Mouse (Mus musculus) midbrain, embryonic 15.5 days (tissue): Measurements from ENCODE around the gene Sox15. TPM values are rescaled to one million over a fixed set of nuclear protein-coding genes. Genes with fewer than 3 reads are reported as not detected.

Experiments used
- ATAC-seq: fragments of 200-750 bp; cut with Nextera tagmentation; replicated peaks from 2 replicates; pipeline ENCODE4 v1.8.0; 2017; ENCODE audit warnings: moderate TSS enrichment
- H3K27ac ChIP-seq: fragments of 300-500 bp; sonication (generic); 2 replicates; pipeline ENCODE4 v1.5.1; 2015; ENCODE audit warnings: mild to moderate bottlenecking, inconsistent platforms
- H3K27me3 ChIP-seq: fragments of 300-500 bp; sonication (generic); replicated peaks from 2 replicates; pipeline ENCODE4 v1.6.1; 2015; ENCODE audit warnings: inconsistent platforms
- H3K36me3 ChIP-seq: fragments of 300-500 bp; sonication (generic); replicated peaks from 2 replicates; pipeline ENCODE4 v1.6.1; 2015; ENCODE audit warnings: inconsistent platforms
- H3K4me1 ChIP-seq: fragments of 300-500 bp; sonication (generic); 2 replicates; pipeline ENCODE4 v1.6.1; 2015; ENCODE audit warnings: inconsistent platforms
- H3K4me2 ChIP-seq: fragments of 300-500 bp; sonication (generic); 2 replicates; pipeline ENCODE4 v1.6.1; 2015; ENCODE audit warnings: inconsistent platforms, mild to moderate bottlenecking, moderate library complexity
- H3K4me3 ChIP-seq: fragments of 300-500 bp; sonication (generic); 2 replicates; pipeline ENCODE4 v1.5.1; 2015; ENCODE audit warnings: mild to moderate bottlenecking, inconsistent platforms
- H3K9ac ChIP-seq: fragments of 300-500 bp; sonication (generic); 2 replicates; pipeline ENCODE4 v1.6.1; 2015; ENCODE audit warnings: mild to moderate bottlenecking, inconsistent platforms
- H3K9me3 ChIP-seq: fragments of 300-500 bp; sonication (generic); 2 replicates; pipeline ENCODE4 v1.6.1; 2016; ENCODE audit warnings: inconsistent platforms
- WGBS: fragments of 180-500 bp; shearing (Covaris S2); methylation state at CpG from one replicate; pipeline ENCODE4 v1.1.7; 2015; ENCODE audit warnings: mixed read lengths; 5-methylcytosine and 5-hydroxymethylcytosine counted together
- polyA plus RNA-seq: library from polyadenylated mRNA; unstranded; fragments of >200 nt; fragmentation: Nextera tagmentation; extraction: Ambion mirVana; gene quantifications from 2 replicates; pipeline ENCODE4 v1.2.1, GENCODE M21; 2015

Sox15 gene
- polyA plus RNA-seq, 1 experiment from 2014 or later = not detected

- Histone ChIP-seq H3K4me3 (no peak within 1 kb of the TSS), H3K36me3 (peaks cover 50% of the 10 kb centered on the region), H3K27me3 (no peaks in the 10 kb centered on the region), H3K9me3 (no peaks in the 10 kb centered on the region), H3K27ac (peak within 1 kb of the TSS; percentile 17; the same call in 1 of the 2 replicates), H3K4me2 (no peak within 1 kb of the TSS), H3K4me1 (peaks cover 43% of the 10 kb centered on the region), H3K9ac (no peak within 1 kb of the TSS)
- 32% methylated on average over 7 of the region's 7 CpGs for WGBS
- no peak for ATAC-seq
These were observed 11.0 kb downstream of the Sox15 start, which contains the start of gene Cd68 for GRCm38 (mm10) chr11:69665961-69666664. Gene Cd68, minus strand, starts transcription at chr11:69666153.

- Histone ChIP-seq H3K4me3 (no peak overlapping the region), H3K4me2 (no peak overlapping the region), H3K27me3 (no peaks in the 10 kb centered on the region), H3K4me1 (peaks cover 38% of the 10 kb centered on the region), H3K36me3 (peaks cover 50% of the 10 kb centered on the region), H3K9me3 (no peaks in the 10 kb centered on the region), H3K9ac (no peak overlapping the region), H3K27ac (no peak overlapping the region)
- no peak for ATAC-seq
- 91% methylated on average over 3 of the region's 3 CpGs for WGBS
These were observed 11.5 kb downstream of the Sox15 start for GRCm38 (mm10) chr11:69666665-69667005.

GRCm38 (mm10) chr11:69670786-69671725, 15.9 kb downstream of the Sox15 start:
- peaks cover 34% of the 10 kb centered on the region for H3K4me1 ChIP-seq
- peak; percentile 70 for ATAC-seq
- 1% methylated on average over 58 of the region's 61 CpGs for WGBS
- H3K27ac ChIP-seq = peak overlapping the region; percentile 98
- H3K36me3 ChIP-seq = peaks cover 48% of the 10 kb centered on the region
- no peaks in the 10 kb centered on the region for H3K27me3 ChIP-seq
- H3K9ac ChIP-seq = peak overlapping the region; percentile 99
- H3K4me3 ChIP-seq = peak overlapping the region; percentile 100
- no peaks in the 10 kb centered on the region for H3K9me3 ChIP-seq
- H3K4me2 ChIP-seq = peak overlapping the region; percentile 94

- no peaks in the 10 kb centered on the region for H3K27me3 ChIP-seq
- peak overlapping the region; percentile 94 for H3K4me2 ChIP-seq
- no peaks in the 10 kb centered on the region for H3K9me3 ChIP-seq
- H3K27ac ChIP-seq = peak overlapping the region; percentile 98
- peak; percentile 28 for ATAC-seq
- peaks cover 48% of the 10 kb centered on the region for H3K36me3 ChIP-seq
- H3K9ac ChIP-seq = peak overlapping the region; percentile 99
- H3K4me1 ChIP-seq = peaks cover 34% of the 10 kb centered on the region
- WGBS = under 1% methylated on average over 43 of the region's 43 CpGs
- H3K4me3 ChIP-seq = peak overlapping the region; percentile 100
These were observed 16.6 kb downstream of the Sox15 start for GRCm38 (mm10) chr11:69671726-69672124.

GRCm38 (mm10) chr11:69672211-69672706, 17.1 kb downstream of the Sox15 start, which contains the start of gene Eif4a1:
Gene Eif4a1, minus strand, starts transcription at chr11:69672423.
- Histone ChIP-seq H3K4me2 (peak within 1 kb of the TSS; percentile 94), H3K4me1 (peaks cover 34% of the 10 kb centered on the region), H3K27ac (peak within 1 kb of the TSS; percentile 98), H3K36me3 (peaks cover 52% of the 10 kb centered on the region), H3K9ac (peak within 1 kb of the TSS; percentile 99), H3K27me3 (no peaks in the 10 kb centered on the region), H3K4me3 (peak within 1 kb of the TSS; percentile 100), H3K9me3 (no peaks in the 10 kb centered on the region)
- WGBS = under 1% methylated on average over 36 of the region's 36 CpGs
- peak; percentile 98 for ATAC-seq

- H3K9me3 ChIP-seq = no peaks in the 10 kb centered on the region
- H3K27me3 ChIP-seq = no peaks in the 10 kb centered on the region
- peaks cover 42% of the 10 kb centered on the region for H3K4me1 ChIP-seq
- no peak overlapping the region for H3K4me2 ChIP-seq
- H3K27ac ChIP-seq = no peak overlapping the region
- H3K9ac ChIP-seq = no peak overlapping the region
- no peak overlapping the region for H3K4me3 ChIP-seq
- peaks cover 29% of the 10 kb centered on the region for H3K36me3 ChIP-seq
- no peak for ATAC-seq
- 100% methylated on average over 2 of the region's 2 CpGs for WGBS
These were observed 24.0 kb downstream of the Sox15 start for GRCm38 (mm10) chr11:69679144-69679543.

- Histone ChIP-seq H3K27me3 (no peaks in the 10 kb centered on the region), H3K36me3 (peaks cover 19% of the 10 kb centered on the region), H3K4me2 (peak overlapping the region; percentile 85), H3K27ac (no peak overlapping the region), H3K4me1 (peaks cover 42% of the 10 kb centered on the region), H3K9ac (0 out of 2 replicates have a peak overlapping the region, but pooled peaks have one; percentile 73), H3K9me3 (no peaks in the 10 kb centered on the region), H3K4me3 (peak overlapping the region; percentile 86; the same call in 1 of the 2 replicates)
- 92% methylated on average over 30 of the region's 30 CpGs for WGBS
- no peak for ATAC-seq
These were observed 25.2 kb downstream of the Sox15 start for GRCm38 (mm10) chr11:69680136-69680855.

- H3K36me3 ChIP-seq = peaks cover 14% of the 10 kb centered on the region
- peak within 1 kb of the TSS; percentile 91 for H3K27ac ChIP-seq
- peak within 1 kb of the TSS; percentile 85 for H3K4me2 ChIP-seq
- peak within 1 kb of the TSS; percentile 73 for H3K9ac ChIP-seq
- peaks cover 49% of the 10 kb centered on the region for H3K4me1 ChIP-seq
- under 1% methylated on average over 75 of the region's 80 CpGs for WGBS
- no peaks in the 10 kb centered on the region for H3K27me3 ChIP-seq
- no peaks in the 10 kb centered on the region for H3K9me3 ChIP-seq
- peak within 1 kb of the TSS; percentile 86 for H3K4me3 ChIP-seq
- peak; percentile 97 for ATAC-seq
These were observed 26.4 kb downstream of the Sox15 start, which contains the start of gene Senp3 for GRCm38 (mm10) chr11:69681314-69682208. Gene Senp3, minus strand, starts transcription at chr11:69682084.

- Histone ChIP-seq H3K4me1 (peaks cover 49% of the 10 kb centered on the region), H3K4me3 (peak overlapping the region; percentile 86), H3K36me3 (peaks cover 9% of the 10 kb centered on the region; the same call in 1 of the 2 replicates), H3K9ac (peak overlapping the region; percentile 73), H3K27ac (peak overlapping the region; percentile 91), H3K9me3 (no peaks in the 10 kb centered on the region), H3K27me3 (0 out of 2 replicates have a peak, but pooled peaks cover 3% of the 10 kb centered on the region), H3K4me2 (peak overlapping the region; percentile 85)
- peak; percentile 12 for ATAC-seq
- WGBS = 28% methylated on average over 24 of the region's 24 CpGs
These were observed 27.2 kb downstream of the Sox15 start for GRCm38 (mm10) chr11:69682209-69682839.

GRCm38 (mm10) chr11:69682840-69683533, 27.9 kb downstream of the Sox15 start:
- H3K27ac ChIP-seq = peak overlapping the region; percentile 91
- peaks cover 49% of the 10 kb centered on the region for H3K4me1 ChIP-seq
- H3K4me2 ChIP-seq = peak overlapping the region; percentile 85
- peak overlapping the region; percentile 86 for H3K4me3 ChIP-seq
- H3K27me3 ChIP-seq = 0 out of 2 replicates have a peak, but pooled peaks cover 3% of the 10 kb centered on the region
- 16% methylated on average over 12 of the region's 12 CpGs for WGBS
- ATAC-seq = peak; percentile 40; the same call in 1 of the 2 replicates
- peaks cover 6% of the 10 kb centered on the region; the same call in 1 of the 2 replicates for H3K36me3 ChIP-seq
- peak overlapping the region; percentile 44 for H3K9ac ChIP-seq
- H3K9me3 ChIP-seq = no peaks in the 10 kb centered on the region
